Mouse (Mus musculus): ENCODE results near the gene Vmac. TPM values are rescaled to one million over a fixed set of nuclear protein-coding genes. Genes with fewer than 3 reads are reported as not detected.

Vmac gene
- polyA plus RNA-seq, 1 experiment from 2014 or later: 18.6 TPM

DNA sequence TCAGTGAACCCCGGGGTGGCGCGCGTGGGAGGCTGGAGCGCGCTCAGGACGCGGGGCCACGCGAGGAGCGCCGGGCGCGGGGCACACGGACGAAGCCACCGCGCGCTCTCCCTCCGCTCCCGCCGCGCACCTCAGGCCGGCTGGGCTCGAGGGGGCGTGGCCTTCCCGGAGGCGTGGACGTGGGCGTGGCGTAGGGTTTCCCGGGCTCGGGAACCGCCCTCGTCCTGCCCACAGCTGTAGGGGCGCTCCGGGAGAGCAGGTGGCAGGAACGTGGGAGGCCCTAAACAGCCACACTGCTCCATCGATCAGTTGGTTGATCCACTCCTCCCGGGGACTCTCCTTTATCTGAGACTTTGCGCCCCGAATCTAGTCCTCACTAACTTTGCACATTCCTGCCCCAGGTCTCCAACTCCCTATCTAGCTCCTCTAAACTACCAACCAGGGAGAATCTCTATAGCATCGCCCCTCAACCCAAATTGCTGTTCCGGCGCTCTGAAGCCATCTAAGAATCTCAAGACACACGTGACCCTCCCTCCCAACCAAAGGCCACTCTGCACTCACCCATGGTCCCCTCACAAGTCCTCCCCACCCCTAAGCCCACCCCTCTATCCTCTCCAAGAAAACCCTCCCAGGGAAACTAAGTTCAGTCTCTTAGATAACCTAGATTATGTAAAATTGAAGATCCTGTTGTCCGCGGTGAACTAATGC lies 39.7 kb upstream of the Vmac start, which contains the start of gene Nrtn:
TSS of gene Nrtn (minus strand) at position 115 of the 708 bp plus-strand sequence.
- DNase-seq (ENCODE audit: low spot score): peak; percentile 81
- H3K36me3 ChIP-seq: no peaks in the 10 kb centered on the region
- H3K27me3 ChIP-seq (ENCODE audit: insufficient read depth, poor library complexity, severe bottlenecking): peaks cover 91% of the 10 kb centered on the region
- H3K9me3 ChIP-seq: peaks cover 4% of the 10 kb centered on the region; the same call in 1 of the 2 replicates
- under 1% methylated on average over 48 of the region's 48 CpGs for WGBS
- H3K27ac ChIP-seq: peak within 1 kb of the TSS; percentile 73
- peak within 1 kb of the TSS; percentile 61 for H3K4me3 ChIP-seq
- peaks cover 65% of the 10 kb centered on the region for H3K4me1 ChIP-seq (replicated peaks)

DNA sequence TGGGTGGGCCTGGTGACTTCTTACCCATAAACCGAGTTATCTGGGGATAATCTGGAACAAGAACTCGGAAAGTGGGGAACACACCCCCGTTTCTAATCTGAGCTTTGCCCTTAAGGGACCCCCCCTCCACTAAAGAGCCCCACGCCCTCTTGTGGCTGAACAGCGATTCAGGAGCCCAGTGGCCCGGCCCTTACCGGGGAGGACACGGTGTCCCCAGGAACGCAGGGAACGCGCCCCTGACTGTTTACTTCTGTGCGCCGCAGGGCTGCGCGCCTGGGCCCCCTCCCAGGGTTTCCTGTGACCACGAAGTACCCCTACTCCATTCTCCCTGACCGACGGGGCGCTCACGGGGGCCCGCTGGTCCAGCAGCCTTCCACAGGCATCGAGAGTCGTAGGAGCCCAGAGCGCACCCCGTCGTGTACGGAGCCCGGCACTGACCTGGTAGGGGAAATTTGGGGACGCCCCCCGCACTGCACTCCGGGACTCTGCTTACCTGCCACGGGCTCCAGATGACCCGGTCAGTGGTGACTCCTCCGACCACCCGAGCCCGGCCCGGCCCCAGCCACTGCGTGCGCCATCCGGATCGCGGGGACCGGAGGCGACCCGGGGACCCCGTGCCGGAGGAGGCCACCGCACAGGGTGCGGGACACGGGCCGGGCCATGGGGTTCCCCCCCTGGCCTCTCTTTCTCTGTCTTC lies 39.0 kb upstream of the Vmac start:
- no peak for DNase-seq (ENCODE audit: low spot score)
- H3K4me3 ChIP-seq: peak overlapping the region; percentile 61
- H3K27ac ChIP-seq: peak overlapping the region; percentile 73
- peaks cover 4% of the 10 kb centered on the region; the same call in 1 of the 2 replicates for H3K9me3 ChIP-seq
- peaks cover 99% of the 10 kb centered on the region for H3K27me3 ChIP-seq (ENCODE audit: insufficient read depth, poor library complexity, severe bottlenecking)
- 1% methylated on average over 51 of the region's 51 CpGs for WGBS
- H3K36me3 ChIP-seq: no peaks in the 10 kb centered on the region
- H3K4me1 ChIP-seq (replicated peaks): peaks cover 62% of the 10 kb centered on the region

DNA sequence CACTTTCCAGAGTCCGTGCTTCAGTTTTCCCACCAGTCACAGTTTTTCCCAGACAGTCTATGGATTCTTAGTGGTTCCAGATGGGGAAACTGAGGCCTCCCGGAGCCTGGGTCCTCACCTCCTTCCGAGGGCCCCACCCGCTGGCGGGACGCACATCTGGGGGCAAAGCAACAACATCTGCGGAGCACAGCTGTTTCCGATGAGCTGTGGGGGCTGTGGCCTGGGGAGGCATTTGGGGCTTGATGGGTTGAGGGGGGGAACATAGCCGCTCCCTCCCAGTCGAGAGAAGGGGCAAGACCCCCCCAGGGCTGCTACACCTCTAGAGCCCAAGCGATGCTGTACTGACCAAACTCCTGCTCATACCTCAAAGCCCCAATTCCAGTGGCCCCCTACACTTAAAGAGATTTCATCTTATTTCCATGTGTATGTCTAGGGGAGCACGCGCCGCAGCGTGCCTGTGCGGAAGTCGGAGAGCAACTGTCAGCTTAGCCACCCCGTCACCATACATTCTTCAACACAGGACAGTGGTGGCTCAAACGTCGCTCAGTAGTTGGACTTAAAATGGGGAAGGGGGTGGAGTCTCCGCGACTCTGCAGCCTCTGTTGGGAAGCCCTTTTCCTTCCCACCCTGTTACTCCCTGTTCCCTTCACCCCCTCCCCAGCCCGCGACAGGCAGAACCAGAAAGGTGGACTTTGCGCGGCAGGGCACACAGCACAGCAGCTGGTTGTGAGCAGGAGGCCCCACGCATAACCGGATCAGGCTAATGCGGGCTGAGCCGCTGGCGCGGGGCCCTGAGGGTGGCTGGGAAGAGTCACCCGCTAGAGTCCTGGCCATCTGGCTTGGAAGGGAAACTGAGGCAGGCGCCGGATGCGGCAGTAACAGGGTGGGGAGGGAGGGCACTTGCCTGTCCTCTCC lies 36.7 kb upstream of the Vmac start:
- no peak for DNase-seq (ENCODE audit: low spot score)
- Histone ChIP-seq H3K36me3 (no peaks in the 10 kb centered on the region), H3K27ac (no peak overlapping the region), H3K9me3 (peaks cover 4% of the 10 kb centered on the region; the same call in 1 of the 2 replicates), H3K4me3 (peak overlapping the region; percentile 16; the same call in 1 of the 2 replicates), H3K4me1 (replicated peaks) (peaks cover 59% of the 10 kb centered on the region), H3K27me3 (ENCODE audit: insufficient read depth, poor library complexity, severe bottlenecking) (peaks cover 99% of the 10 kb centered on the region)
- 14% methylated on average over 36 of the region's 36 CpGs for WGBS

DNA sequence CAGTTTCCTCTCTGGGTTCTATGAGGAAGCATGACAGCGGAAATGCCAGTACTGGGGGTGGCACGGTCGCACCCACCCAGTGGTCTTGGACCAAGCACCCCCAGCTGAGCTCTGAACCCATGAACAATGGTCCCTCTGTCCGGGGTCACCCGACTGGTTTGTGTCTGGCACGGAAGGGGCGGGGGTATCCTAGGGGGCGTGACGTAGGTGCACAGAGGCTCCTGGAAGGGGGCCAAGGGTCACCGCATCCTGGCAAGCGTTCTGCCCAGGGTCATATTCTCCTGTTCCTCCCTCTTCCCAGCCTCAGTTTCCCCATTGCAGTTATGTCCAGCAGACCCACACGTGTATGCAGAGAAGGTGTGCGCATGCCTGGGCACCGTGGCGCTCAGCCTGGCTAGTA lies 35.6 kb upstream of the Vmac start:
- WGBS: 23% methylated on average over 15 of the region's 15 CpGs
- H3K27me3 ChIP-seq (ENCODE audit: insufficient read depth, poor library complexity, severe bottlenecking): peaks cover 88% of the 10 kb centered on the region
- no peak overlapping the region for H3K4me3 ChIP-seq
- no peak for DNase-seq (ENCODE audit: low spot score)
- H3K36me3 ChIP-seq: no peaks in the 10 kb centered on the region
- no peaks in the 10 kb centered on the region; the same call in 1 of the 2 replicates for H3K9me3 ChIP-seq
- H3K4me1 ChIP-seq (replicated peaks): peaks cover 52% of the 10 kb centered on the region
- no peak overlapping the region for H3K27ac ChIP-seq

DNA sequence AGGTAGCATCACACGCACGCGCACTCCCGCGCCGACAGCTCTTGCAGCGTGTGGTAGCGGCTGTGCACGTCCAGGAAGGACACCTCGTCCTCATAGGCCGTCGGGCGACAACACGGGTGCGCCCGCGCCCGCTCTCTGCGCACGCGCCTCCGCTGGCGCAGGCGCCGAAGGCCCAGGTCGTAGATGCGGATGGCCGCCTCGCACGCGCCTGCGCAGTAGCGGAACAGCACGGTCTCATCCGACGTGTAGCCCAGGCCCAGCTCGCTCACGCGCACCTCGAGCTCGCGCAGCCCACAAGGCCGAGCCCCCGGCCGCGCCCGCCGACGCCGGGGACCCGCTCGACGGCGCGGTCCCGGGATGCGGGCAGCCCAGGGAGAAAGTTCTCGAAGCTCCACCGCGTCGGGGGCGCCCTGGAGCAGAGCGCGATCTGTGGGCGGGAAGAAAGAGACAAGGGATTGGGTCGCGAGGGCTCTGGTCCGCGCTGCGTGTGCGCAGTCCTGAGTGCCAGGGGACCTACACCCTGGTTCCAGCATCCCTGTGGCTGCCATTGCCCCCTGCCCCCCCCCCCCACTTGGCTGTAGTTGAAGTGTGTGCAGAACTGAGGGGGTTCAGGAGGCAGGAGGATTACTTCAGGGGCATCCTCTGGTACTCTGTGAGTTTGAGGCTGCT lies 33.7 kb upstream of the Vmac start:
- H3K36me3 ChIP-seq: no peaks in the 10 kb centered on the region
- peak overlapping the region; percentile 41 for H3K4me3 ChIP-seq
- peaks cover 69% of the 10 kb centered on the region for H3K27me3 ChIP-seq (ENCODE audit: insufficient read depth, poor library complexity, severe bottlenecking)
- peaks cover 33% of the 10 kb centered on the region for H3K4me1 ChIP-seq (replicated peaks)
- WGBS: 20% methylated on average over 71 of the region's 71 CpGs
- peak overlapping the region; percentile 74 for H3K27ac ChIP-seq
- DNase-seq (ENCODE audit: low spot score): peak; percentile 69
- no peaks in the 10 kb centered on the region for H3K9me3 ChIP-seq

- Histone ChIP-seq H3K9me3 (no peaks in the 10 kb centered on the region), H3K4me1 (replicated peaks) (no peaks in the 10 kb centered on the region), H3K27ac (no peak overlapping the region), H3K36me3 (no peaks in the 10 kb centered on the region), H3K4me3 (no peak overlapping the region), H3K27me3 (ENCODE audit: insufficient read depth, poor library complexity, severe bottlenecking) (peaks cover 6% of the 10 kb centered on the region; the same call in 1 of the 2 replicates)
- no peak for DNase-seq (ENCODE audit: low spot score)
- 66% methylated on average over 5 of the region's 5 CpGs for WGBS
These were observed 26.4 kb upstream of the Vmac start for GRCm38 (mm10) chr17:56744173-56744572.

DNA sequence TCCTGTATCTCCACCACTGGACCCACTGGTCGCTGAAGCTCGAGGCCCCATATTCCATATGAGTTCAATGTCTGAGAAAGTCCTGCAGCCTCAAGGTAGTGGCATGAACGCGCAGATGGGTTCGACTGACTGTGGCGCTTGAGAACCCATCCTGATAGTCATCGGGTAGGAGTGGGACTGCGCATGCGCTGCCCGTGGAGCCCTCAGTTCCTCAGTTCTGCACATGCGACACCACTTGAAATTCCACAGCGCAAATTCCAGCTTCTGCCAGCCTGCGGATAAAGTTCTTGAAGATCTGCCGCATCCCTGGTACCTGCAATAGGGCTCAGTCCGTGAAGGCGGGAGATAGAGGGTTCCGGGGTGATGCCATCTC lies 23.0 kb upstream of the Vmac start:
- WGBS: 78% methylated on average over 17 of the region's 17 CpGs
- Histone ChIP-seq H3K9me3 (no peaks in the 10 kb centered on the region), H3K4me1 (replicated peaks) (no peaks in the 10 kb centered on the region), H3K27ac (no peak overlapping the region), H3K27me3 (ENCODE audit: insufficient read depth, poor library complexity, severe bottlenecking) (0 out of 2 replicates have a peak, but pooled peaks cover 11% of the 10 kb centered on the region), H3K36me3 (no peaks in the 10 kb centered on the region), H3K4me3 (no peak overlapping the region)
- no peak for DNase-seq (ENCODE audit: low spot score)

DNA sequence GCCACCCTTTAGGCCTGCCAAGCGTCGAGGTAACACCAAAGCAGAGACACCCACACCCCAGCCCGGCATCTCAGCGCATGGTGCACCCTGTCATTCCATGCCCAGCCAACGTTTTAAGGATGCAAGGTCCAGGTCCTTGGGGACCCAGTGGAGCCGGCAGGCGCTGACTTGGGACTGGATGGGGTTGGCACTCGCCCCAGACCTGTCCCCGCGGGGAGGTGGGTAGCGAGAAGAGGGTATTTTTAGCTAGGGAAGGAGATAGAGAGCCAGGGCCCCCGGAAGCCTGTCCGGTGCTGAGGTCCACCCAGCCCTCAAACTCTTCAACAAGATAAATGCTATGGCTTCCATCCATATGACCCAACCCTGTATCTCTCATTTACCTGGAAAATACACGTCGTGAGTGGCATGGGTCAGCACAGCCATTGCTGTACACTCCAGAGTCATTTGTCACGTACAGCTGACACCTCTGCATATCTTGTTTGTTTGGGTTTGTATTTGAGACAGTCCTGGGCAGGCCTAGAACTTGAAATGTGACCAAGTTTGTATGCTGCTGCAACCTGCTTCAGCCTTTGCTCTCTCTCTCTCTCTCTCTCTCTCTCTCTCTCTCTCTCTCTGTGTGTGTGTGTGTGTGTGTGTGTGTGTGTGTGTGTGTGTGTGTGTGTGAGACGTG lies 22.4 kb upstream of the Vmac start:
- H3K4me1 ChIP-seq (replicated peaks): no peaks in the 10 kb centered on the region
- no peak for DNase-seq (ENCODE audit: low spot score)
- H3K9me3 ChIP-seq: no peaks in the 10 kb centered on the region
- H3K27me3 ChIP-seq (ENCODE audit: insufficient read depth, poor library complexity, severe bottlenecking): peaks cover 12% of the 10 kb centered on the region; the same call in 1 of the 2 replicates
- WGBS: 86% methylated on average over 17 of the region's 17 CpGs
- no peak overlapping the region for H3K4me3 ChIP-seq
- no peak overlapping the region for H3K27ac ChIP-seq
- H3K36me3 ChIP-seq: no peaks in the 10 kb centered on the region

GRCm38 (mm10) chr17:56738221-56738620 lies 20.4 kb upstream of the Vmac start:
- Histone ChIP-seq H3K36me3 (no peaks in the 10 kb centered on the region), H3K27me3 (ENCODE audit: insufficient read depth, poor library complexity, severe bottlenecking) (peaks cover 16% of the 10 kb centered on the region), H3K9me3 (no peaks in the 10 kb centered on the region), H3K27ac (0 out of 2 replicates have a peak overlapping the region, but pooled peaks have one; percentile 23), H3K4me3 (no peak overlapping the region), H3K4me1 (replicated peaks) (no peaks in the 10 kb centered on the region)
- 86% methylated on average over 10 of the region's 10 CpGs for WGBS
- DNase-seq (ENCODE audit: low spot score): no peak

- no peaks in the 10 kb centered on the region for H3K36me3 ChIP-seq
- 47% methylated on average over 8 of the region's 8 CpGs for WGBS
- no peak for DNase-seq (ENCODE audit: low spot score)
- H3K27ac ChIP-seq: no peak overlapping the region
- H3K4me3 ChIP-seq: no peak overlapping the region
- H3K4me1 ChIP-seq (replicated peaks): no peaks in the 10 kb centered on the region
- H3K27me3 ChIP-seq (ENCODE audit: insufficient read depth, poor library complexity, severe bottlenecking): peaks cover 13% of the 10 kb centered on the region
- no peaks in the 10 kb centered on the region for H3K9me3 ChIP-seq
These were observed 18.7 kb upstream of the Vmac start for GRCm38 (mm10) chr17:56736534-56736933.

GRCm38 (mm10) chr17:56729656-56730055 lies 11.8 kb upstream of the Vmac start:
- 60% methylated on average over 2 of the region's 2 CpGs for WGBS

More at GRCm38 (mm10) chr17:56729656-56730055, 11.8 kb upstream of the Vmac start:
- Histone ChIP-seq H3K27ac (0 out of 2 replicates have a peak overlapping the region, but pooled peaks have one; percentile 50), H3K4me1 (replicated peaks) (peaks cover 35% of the 10 kb centered on the region), H3K27me3 (ENCODE audit: insufficient read depth, poor library complexity, severe bottlenecking) (peaks cover 5% of the 10 kb centered on the region; the same call in 1 of the 2 replicates), H3K9me3 (no peaks in the 10 kb centered on the region), H3K4me3 (no peak overlapping the region), H3K36me3 (peaks cover 8% of the 10 kb centered on the region; the same call in 1 of the 2 replicates)
- DNase-seq (ENCODE audit: low spot score): no peak

All from hindbrain, embryonic 10.5 days (tissue).